Mouse (Mus musculus) small intestine, adult 2 months (tissue): ENCODE results near the gene Gm8159.
"Not testable (repeated sequence)": the region's sequence is repeated elsewhere in the genome, so short reads cannot be mapped to it uniquely, and the experiment has no call there.

Experiments
- CTCF ChIP-seq: fragments of 200-500 bp; IDR thresholded peaks from 2 replicates; pipeline ENCODE4 v1.5.1; 2012; ENCODE audit warnings: low read depth, mild to moderate bottlenecking, control low read depth, inconsistent platforms, low read length, moderate library complexity, mixed read lengths; ENCODE audit not compliant: insufficient replicate concordance, insufficient read length; ENCODE audit errors: extremely low read depth
- POLR2A ChIP-seq: fragments of 200-500 bp; IDR thresholded peaks from 2 replicates; pipeline ENCODE4 v1.6.1; 2012; ENCODE audit warnings: low read depth, mild to moderate bottlenecking, control low read depth, inconsistent platforms, low read length, moderate library complexity

DNA sequence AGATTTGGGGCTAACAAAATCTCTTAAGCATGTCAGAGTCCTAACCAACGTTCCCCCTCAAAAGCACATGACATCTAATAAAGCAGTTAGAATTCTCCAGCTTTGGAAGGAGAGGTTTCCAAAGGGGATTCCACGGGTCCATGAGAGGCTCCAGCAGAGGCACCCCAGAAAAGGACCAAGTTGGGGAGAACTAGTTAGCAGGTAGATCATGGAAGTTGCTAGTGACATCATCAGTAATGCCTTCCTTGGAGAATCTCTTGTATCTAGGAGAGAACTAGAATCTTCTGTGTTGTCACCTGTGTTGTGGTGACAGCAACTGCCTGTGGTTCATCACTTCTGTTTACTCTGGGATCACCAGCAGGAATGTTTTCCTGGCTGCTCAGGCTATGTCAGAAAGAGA, at the start of gene Gm8159:
- not testable (repeated sequence) for TF ChIP-seq CTCF, POLR2A
